Mouse (Mus musculus) ovary, adult 18-20 months (tissue): ENCODE measurements at regions not wholly inside any gene's neighbourhood (a gene's known extent, or its start where the extent isn't known, plus 50 kb on each side); places are given as distances from the start of the nearest gene placed in this dataset.

Source experiments
- DNase-seq: peaks from one replicate; pipeline ENCODE4 v3.0.0; 2022; ENCODE audit warnings: low spot score, mixed read lengths

- DNase-seq: no peak
These were observed 56.1 kb upstream of the Rbfox1 start for GRCm38 (mm10) chr16:5829071-5829470.

GRCm38 (mm10) chr16:5823316-5823715 is 61.8 kb upstream of the Rbfox1 start:
- no peak for DNase-seq

- no peak for DNase-seq
These were observed 68.0 kb upstream of the Rbfox1 start for GRCm38 (mm10) chr16:5817166-5817565.

DNA sequence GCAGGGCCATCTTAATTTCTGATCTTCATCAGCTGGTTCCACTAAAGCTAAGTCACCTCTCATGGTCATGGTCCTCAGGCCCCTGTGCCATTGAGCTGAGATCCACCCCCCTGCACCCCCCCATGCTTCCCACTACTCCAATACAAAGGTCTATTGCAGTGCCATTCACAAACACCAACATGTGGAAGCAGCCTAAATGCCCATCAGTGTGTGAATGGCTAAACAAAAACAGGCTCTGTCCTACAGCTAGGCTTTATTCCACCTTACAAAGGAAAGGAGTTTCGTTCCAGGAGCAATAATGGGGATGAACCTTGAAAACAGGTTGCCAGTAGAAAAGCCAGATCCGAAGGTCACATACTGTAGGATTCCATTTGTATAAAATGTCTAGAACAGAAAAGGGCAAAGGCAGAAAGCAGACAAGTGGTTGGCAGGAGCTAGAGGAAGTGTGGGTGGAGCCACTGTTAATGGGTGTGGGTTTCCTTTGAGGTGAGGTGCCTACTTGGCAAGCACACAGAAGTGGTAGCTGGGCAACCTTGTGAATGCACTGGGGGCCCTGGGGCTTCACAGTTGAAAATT is 72.8 kb upstream of the Rbfox1 start:
- no peak for DNase-seq

- no peak for DNase-seq
These were observed 73.5 kb upstream of the Rbfox1 start for GRCm38 (mm10) chr16:5811654-5811992.

- DNase-seq: no peak
These were observed 74.0 kb upstream of the Rbfox1 start for GRCm38 (mm10) chr16:5810986-5811653.

- no peak for DNase-seq
These were observed 87.0 kb upstream of the Rbfox1 start for GRCm38 (mm10) chr16:5798188-5798587.

DNA sequence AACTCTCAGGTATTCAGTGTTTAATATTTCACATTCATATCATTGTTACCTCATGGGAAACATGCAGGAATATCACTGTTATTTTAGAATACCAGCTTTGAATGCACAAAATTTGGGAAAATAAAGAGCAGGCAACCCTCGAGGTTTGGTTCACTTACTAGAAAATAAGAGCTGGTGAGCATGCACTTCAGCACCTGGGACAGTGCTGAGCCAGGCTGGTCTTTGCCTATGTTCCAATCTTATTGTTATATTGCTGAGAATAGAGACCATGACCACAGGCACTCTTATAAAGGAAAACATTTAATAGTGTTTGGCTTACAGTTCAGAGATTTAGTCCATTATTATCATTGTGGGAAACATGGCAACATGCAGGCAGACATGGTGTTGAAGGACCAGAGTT is 92.9 kb upstream of the Rbfox1 start:
- DNase-seq: no peak

- no peak for DNase-seq
These were observed 95.0 kb upstream of the Rbfox1 start for GRCm38 (mm10) chr16:5790161-5790560.

GRCm38 (mm10) chr16:5787206-5787605 is 97.9 kb upstream of the Rbfox1 start:
- DNase-seq: no peak

- DNase-seq: no peak
These were observed 118.3 kb upstream of the Rbfox1 start for GRCm38 (mm10) chr16:5766771-5767421.

- DNase-seq: no peak
These were observed 120.0 kb upstream of the Rbfox1 start for GRCm38 (mm10) chr16:5765143-5765542.

DNA sequence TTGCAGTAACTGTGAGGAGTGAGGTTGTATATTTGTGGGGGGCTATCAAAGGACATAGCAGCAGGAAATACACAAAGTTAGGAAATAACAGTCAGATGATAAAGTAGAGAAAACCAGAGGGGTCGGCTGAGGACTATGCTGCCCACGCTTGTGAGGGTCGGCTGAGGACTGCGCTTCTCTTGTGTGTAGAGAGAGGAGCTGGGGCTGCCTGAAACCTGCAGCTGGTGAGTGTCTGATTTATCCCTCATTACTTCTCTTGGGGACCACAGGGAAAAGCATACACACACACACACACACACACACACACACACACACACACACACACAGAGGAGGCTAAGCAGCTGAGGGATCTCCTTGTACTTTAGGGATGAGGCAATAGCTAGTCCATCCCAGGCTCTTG is 124.3 kb upstream of the Rbfox1 start:
- DNase-seq: no peak

DNA sequence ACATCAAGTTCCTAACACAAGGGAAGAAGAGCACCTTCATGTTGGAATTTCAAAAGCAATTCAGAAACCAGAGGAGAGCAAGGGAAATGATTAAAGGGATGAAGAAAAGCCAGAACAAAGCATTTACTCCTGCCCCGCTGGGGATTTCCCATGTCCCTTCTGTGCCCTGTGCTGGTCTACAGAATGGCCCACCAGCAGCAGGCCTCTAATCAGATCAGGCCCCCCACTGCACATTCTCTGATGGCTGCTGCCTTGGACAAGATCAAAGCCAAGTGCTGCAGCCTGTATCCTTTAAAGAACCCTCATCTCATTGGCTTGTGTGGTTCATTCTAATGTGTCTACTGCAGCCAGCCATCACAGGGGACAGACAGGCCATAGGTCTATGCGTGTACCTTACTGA is 126.1 kb upstream of the Rbfox1 start:
- no peak for DNase-seq

- no peak for DNase-seq
These were observed 142.2 kb upstream of the Rbfox1 start for GRCm38 (mm10) chr16:5742716-5743507.

DNA sequence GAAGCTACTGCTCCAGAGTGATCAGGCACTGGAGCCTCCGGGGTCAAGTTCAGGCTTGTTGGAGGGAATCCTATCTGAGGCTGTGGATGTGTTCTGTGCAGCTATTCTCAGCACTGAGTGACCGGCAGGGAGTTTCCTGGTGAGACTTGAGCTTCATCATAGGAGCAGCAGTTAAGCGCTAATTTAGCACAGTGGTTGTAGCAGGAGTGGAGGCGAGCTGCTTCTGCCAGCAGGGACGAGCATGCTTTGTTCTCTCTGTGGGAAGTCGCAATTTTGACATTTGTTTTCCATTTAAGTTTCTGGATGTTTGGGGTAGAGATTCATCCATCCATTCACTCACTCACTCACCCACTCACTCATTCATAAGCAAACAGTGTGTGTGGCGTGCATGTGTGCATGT is 144.4 kb upstream of the Rbfox1 start:
- DNase-seq: no peak

DNA sequence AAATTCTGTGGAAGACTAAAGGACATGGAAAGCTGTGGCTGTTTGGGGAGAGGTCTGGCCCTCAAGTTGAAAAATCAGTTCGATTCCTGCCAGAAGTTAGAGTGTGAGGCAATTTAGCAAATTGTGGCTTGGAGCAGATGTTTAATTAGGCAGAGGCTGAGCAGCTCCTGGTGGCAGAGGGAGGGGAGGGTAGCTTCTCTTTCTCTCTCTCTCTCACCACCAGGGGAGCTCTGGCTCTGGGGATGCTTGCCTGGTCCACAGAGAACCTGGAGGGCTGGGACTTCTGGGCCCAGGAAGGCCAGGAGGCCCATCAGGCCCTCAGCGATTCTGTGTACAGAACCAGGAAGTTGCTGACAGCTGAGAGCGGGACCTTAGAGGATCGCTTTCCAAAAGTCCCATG is 151.5 kb upstream of the Rbfox1 start:
- DNase-seq: no peak

- no peak for DNase-seq
These were observed 162.6 kb upstream of the Rbfox1 start for GRCm38 (mm10) chr16:5722506-5722905.

GRCm38 (mm10) chr16:5713476-5713875 is 171.7 kb upstream of the Rbfox1 start:
- DNase-seq: no peak

GRCm38 (mm10) chr16:5709831-5710230 is 175.3 kb upstream of the Rbfox1 start:
- no peak for DNase-seq

DNA sequence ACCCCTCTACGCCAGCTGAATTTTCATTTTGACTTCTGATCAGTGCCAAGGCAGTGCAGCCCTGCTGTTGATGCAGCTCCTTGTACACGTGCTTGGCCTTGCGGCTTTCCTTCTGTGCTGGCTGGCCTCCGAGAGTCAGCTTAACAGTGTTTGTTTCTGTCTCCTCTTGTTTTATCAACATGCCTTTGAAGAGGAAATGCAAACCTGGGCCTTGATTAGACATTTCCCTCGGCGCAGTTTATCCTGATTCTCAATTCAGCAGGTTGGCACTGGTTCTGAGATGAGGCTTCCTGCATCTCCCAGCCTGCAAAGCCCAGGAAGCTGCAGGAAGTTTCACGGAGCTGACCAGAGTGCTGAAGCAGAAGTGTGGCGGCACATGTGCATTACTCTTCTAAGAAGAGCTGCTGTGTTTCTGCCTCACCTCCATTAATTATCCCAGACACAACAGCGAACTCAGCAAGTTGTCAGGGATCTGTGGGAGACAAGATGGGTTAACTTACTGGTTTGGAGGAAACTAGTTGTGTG is 184.4 kb upstream of the Rbfox1 start:
- no peak for DNase-seq

- no peak for DNase-seq
These were observed 196.8 kb upstream of the Rbfox1 start for GRCm38 (mm10) chr16:5688322-5688721.
